Mouse (Mus musculus) erythroid progenitor cell, adult 5-6 weeks (primary cell): ENCODE measurements around the gene C2cd5. TPM values are rescaled to one million over a fixed set of nuclear protein-coding genes. Genes with fewer than 3 reads are reported as not detected.
"Not testable (repeated sequence)": the region's sequence is repeated elsewhere in the genome, so short reads cannot be mapped to it uniquely, and the experiment has no call there.

Source experiments
- ATAC-seq: replicated peaks from 2 replicates; pipeline ENCODE4 v1.8.0; 2016; ENCODE audit warnings: moderate number of reproducible peaks, mild to moderate bottlenecking, moderate TSS enrichment, inconsistent platforms; ENCODE audit not compliant: poor library complexity, low FRiP score, severe bottlenecking
- total RNA-seq, 2 experiments: library from RNA; stranded (forward) in 1 of 2; stranded (reverse) in 1 of 2; fragments of 150-400 nt in 1 of 2; fragments of 186-747, 209-891 nt in 1 of 2; gene quantifications; 2 replicates each; pipeline versions ENCODE4 v1.2.3 to v1.2.4; 2015 to 2017; ENCODE audit warnings: low replicate concordance in 2 of 2

Gene C2cd5
- total RNA-seq, 2 experiments from 2014 or later, result 103 to 112 TPM

- no peak for ATAC-seq
Measured at GRCm38 (mm10) chr6:143034503-143034902, 65.4 kb downstream of the C2cd5 start.

GRCm38 (mm10) chr6:143030521-143030920 lies 69.4 kb downstream of the C2cd5 start:
- no peak for ATAC-seq

- no peak for ATAC-seq
Measured at GRCm38 (mm10) chr6:143027896-143028295, 72.0 kb downstream of the C2cd5 start.

- ATAC-seq, result no peak
Measured at GRCm38 (mm10) chr6:143027402-143027801, 72.5 kb downstream of the C2cd5 start.

GRCm38 (mm10) chr6:143023691-143024090 lies 76.2 kb downstream of the C2cd5 start:
- ATAC-seq, result no peak

GRCm38 (mm10) chr6:143021756-143022155 lies 78.2 kb downstream of the C2cd5 start:
- no peak for ATAC-seq

- no peak for ATAC-seq
Measured at GRCm38 (mm10) chr6:143020647-143021046, 79.3 kb downstream of the C2cd5 start.

GRCm38 (mm10) chr6:143020146-143020545 lies 79.8 kb downstream of the C2cd5 start:
- no peak for ATAC-seq

GRCm38 (mm10) chr6:143012513-143013215 lies 87.3 kb downstream of the C2cd5 start:
- ATAC-seq, result no peak

GRCm38 (mm10) chr6:143008865-143009264 lies 91.1 kb downstream of the C2cd5 start:
- no peak for ATAC-seq

GRCm38 (mm10) chr6:143005209-143005608 lies 94.7 kb downstream of the C2cd5 start:
- ATAC-seq, result not testable (repeated sequence)

GRCm38 (mm10) chr6:143004801-143005200 lies 95.1 kb downstream of the C2cd5 start:
- ATAC-seq, result no peak

GRCm38 (mm10) chr6:142998221-142998999 lies 101.5 kb downstream of the C2cd5 start:
- ATAC-seq, result no peak

- no peak for ATAC-seq
Measured at GRCm38 (mm10) chr6:142996887-142997286, 103.1 kb downstream of the C2cd5 start.

- ATAC-seq, result no peak
Measured at GRCm38 (mm10) chr6:142995567-142995966, 104.4 kb downstream of the C2cd5 start.

- no peak for ATAC-seq
Measured at GRCm38 (mm10) chr6:142994821-142995220, 105.1 kb downstream of the C2cd5 start.

GRCm38 (mm10) chr6:142993705-142994698 lies 105.9 kb downstream of the C2cd5 start:
- no peak for ATAC-seq

- no peak for ATAC-seq
Measured at GRCm38 (mm10) chr6:142992971-142993370, 107.0 kb downstream of the C2cd5 start.

GRCm38 (mm10) chr6:142992099-142992498 lies 107.8 kb downstream of the C2cd5 start:
- no peak for ATAC-seq
